Mouse (Mus musculus) midbrain, embryonic 11.5 days (tissue): Measurements from ENCODE around the gene E130114P18Rik. TPM values are rescaled to one million over a fixed set of nuclear protein-coding genes. Genes with fewer than 3 reads are reported as not detected.

Experiments used
- ATAC-seq: fragments of 200-750 bp; cut with Nextera tagmentation; 2 replicates; pipeline ENCODE4 v1.8.0; 2017; ENCODE audit warnings: moderate TSS enrichment, moderate library complexity; ENCODE audit not compliant: low FRiP score
- DNase-seq: peaks from one replicate; pipeline ENCODE4 v3.0.0; 2015; ENCODE audit warnings: low spot score; ENCODE audit errors: missing footprints
- H3K27ac ChIP-seq: fragments of 300-500 bp; sonication (generic); 2 replicates; pipeline ENCODE4 v1.5.1; 2014; ENCODE audit warnings: low read depth, low read length
- H3K27me3 ChIP-seq: fragments of 300-500 bp; sonication (generic); 2 replicates; pipeline ENCODE4 v1.6.1; 2014; ENCODE audit warnings: mild to moderate bottlenecking, low read length, moderate library complexity, mixed read lengths; ENCODE audit not compliant: control insufficient read depth, insufficient read depth
- H3K36me3 ChIP-seq: fragments of 300-500 bp; sonication (generic); 2 replicates; pipeline ENCODE4 v1.6.1; 2014; ENCODE audit warnings: mild to moderate bottlenecking, low read length, moderate library complexity, mixed read lengths; ENCODE audit not compliant: control insufficient read depth, insufficient read depth
- H3K4me1 ChIP-seq: fragments of 300-500 bp; sonication (generic); 2 replicates; pipeline ENCODE4 v1.6.1; 2014; ENCODE audit warnings: low read length; ENCODE audit not compliant: control insufficient read depth, insufficient read depth
- H3K4me2 ChIP-seq: fragments of 300-500 bp; sonication (generic); 2 replicates; pipeline ENCODE4 v1.6.1; 2014; ENCODE audit warnings: mild to moderate bottlenecking, moderate library complexity
- H3K4me3 ChIP-seq: fragments of 300-500 bp; sonication (generic); 2 replicates; pipeline ENCODE4 v1.5.1; 2014; ENCODE audit warnings: low read depth, low read length
- H3K9ac ChIP-seq: fragments of 300-500 bp; sonication (generic); 2 replicates; pipeline ENCODE4 v1.6.1; 2014; ENCODE audit warnings: low read length
- H3K9me3 ChIP-seq: fragments of 300-500 bp; sonication (generic); 2 replicates; pipeline ENCODE4 v1.6.1; 2016; ENCODE audit warnings: low read length; ENCODE audit not compliant: control insufficient read depth
- WGBS: fragments of 180-500 bp; shearing (Covaris S2); extraction: QIAGEN DNeasy Blood & Tissue Kit; methylation state at CpG from one replicate; pipeline ENCODE4 v1.1.7; 2014; 5-methylcytosine and 5-hydroxymethylcytosine counted together
- polyA plus RNA-seq: library from polyadenylated mRNA; unstranded; fragments of >200 nt; fragmentation: Nextera tagmentation; extraction: Ambion mirVana; gene quantifications from 2 replicates; pipeline ENCODE4 v1.2.1, GENCODE M21; 2014

The E130114P18Rik gene
- polyA plus RNA-seq, 1 experiment from 2014 or later = 7.7 TPM

- no peaks in the 10 kb centered on the region; the same call in 1 of the 2 replicates for H3K4me1 ChIP-seq
- no peak overlapping the region for H3K4me2 ChIP-seq
- ATAC-seq = no peak
Observed at GRCm38 (mm10) chr4:97609329-97609728, 168.5 kb downstream of the E130114P18Rik start.

GRCm38 (mm10) chr4:97608728-97609127, 169.2 kb downstream of the E130114P18Rik start:
- no peak overlapping the region for H3K4me2 ChIP-seq
- DNase-seq = no peak
- no peak for ATAC-seq
- H3K4me1 ChIP-seq = no peaks in the 10 kb centered on the region; the same call in 1 of the 2 replicates
- no peaks in the 10 kb centered on the region for H3K9me3 ChIP-seq
- H3K4me3 ChIP-seq = no peak overlapping the region
- WGBS = 56% methylated on average over 8 of the region's 8 CpGs
- H3K27me3 ChIP-seq = no peaks in the 10 kb centered on the region
- H3K9ac ChIP-seq = no peak overlapping the region
- H3K27ac ChIP-seq = no peak overlapping the region
- no peaks in the 10 kb centered on the region for H3K36me3 ChIP-seq

More at GRCm38 (mm10) chr4:97609329-97609728, 168.5 kb downstream of the E130114P18Rik start:
- H3K9ac ChIP-seq = no peak overlapping the region
- WGBS = 79% methylated on average over 4 of the region's 4 CpGs
- DNase-seq = no peak
- no peak overlapping the region for H3K4me3 ChIP-seq
- H3K27me3 ChIP-seq = no peaks in the 10 kb centered on the region
- no peaks in the 10 kb centered on the region for H3K9me3 ChIP-seq
- no peak overlapping the region for H3K27ac ChIP-seq
- H3K36me3 ChIP-seq = no peaks in the 10 kb centered on the region

GRCm38 (mm10) chr4:97608134-97608533, 169.7 kb downstream of the E130114P18Rik start:
- no peak overlapping the region for H3K27ac ChIP-seq
- no peaks in the 10 kb centered on the region; the same call in 1 of the 2 replicates for H3K4me1 ChIP-seq

GRCm38 (mm10) chr4:97607169-97607568, 170.7 kb downstream of the E130114P18Rik start:
- 87% methylated on average over 1 of the region's 1 CpGs for WGBS
- Histone ChIP-seq H3K27me3 (no peaks in the 10 kb centered on the region), H3K36me3 (no peaks in the 10 kb centered on the region), H3K9me3 (no peaks in the 10 kb centered on the region), H3K9ac (no peak overlapping the region), H3K4me3 (no peak overlapping the region), H3K27ac (no peak overlapping the region), H3K4me2 (no peak overlapping the region), H3K4me1 (no peaks in the 10 kb centered on the region; the same call in 1 of the 2 replicates)
- ATAC-seq (no peak), DNase-seq (no peak)

More at GRCm38 (mm10) chr4:97608134-97608533, 169.7 kb downstream of the E130114P18Rik start:
- no peaks in the 10 kb centered on the region for H3K27me3 ChIP-seq
- ATAC-seq = no peak
- H3K9me3 ChIP-seq = no peaks in the 10 kb centered on the region
- H3K4me2 ChIP-seq = no peak overlapping the region
- no peak overlapping the region for H3K4me3 ChIP-seq
- H3K9ac ChIP-seq = no peak overlapping the region
- WGBS = 45% methylated on average over 3 of the region's 3 CpGs
- DNase-seq = peak; percentile 83
- H3K36me3 ChIP-seq = no peaks in the 10 kb centered on the region

- 89% methylated on average over 8 of the region's 8 CpGs for WGBS
- H3K4me1 ChIP-seq = no peaks in the 10 kb centered on the region; the same call in 1 of the 2 replicates
- no peak overlapping the region for H3K27ac ChIP-seq
- no peaks in the 10 kb centered on the region for H3K27me3 ChIP-seq
- ATAC-seq (no peak), DNase-seq (no peak)
- no peak overlapping the region for H3K4me2 ChIP-seq
- H3K4me3 ChIP-seq = no peak overlapping the region
- H3K9me3 ChIP-seq = no peaks in the 10 kb centered on the region
- no peaks in the 10 kb centered on the region for H3K36me3 ChIP-seq
- H3K9ac ChIP-seq = no peak overlapping the region
Observed at GRCm38 (mm10) chr4:97606524-97606923, 171.4 kb downstream of the E130114P18Rik start.

- 77% methylated on average over 4 of the region's 4 CpGs for WGBS
- Histone ChIP-seq H3K4me2 (no peak overlapping the region), H3K9ac (no peak overlapping the region), H3K27me3 (no peaks in the 10 kb centered on the region), H3K4me1 (no peaks in the 10 kb centered on the region), H3K27ac (no peak overlapping the region), H3K4me3 (no peak overlapping the region), H3K36me3 (no peaks in the 10 kb centered on the region), H3K9me3 (no peaks in the 10 kb centered on the region)
- no peak for ATAC-seq
- no peak for DNase-seq
Observed at GRCm38 (mm10) chr4:97602579-97602978, 175.3 kb downstream of the E130114P18Rik start.

- Histone ChIP-seq H3K9me3 (no peaks in the 10 kb centered on the region), H3K4me1 (no peaks in the 10 kb centered on the region), H3K4me2 (no peak overlapping the region), H3K4me3 (no peak overlapping the region), H3K9ac (no peak overlapping the region), H3K27ac (no peak overlapping the region), H3K36me3 (no peaks in the 10 kb centered on the region), H3K27me3 (no peaks in the 10 kb centered on the region)
- DNase-seq = no peak
- 60% methylated on average over 8 of the region's 8 CpGs for WGBS
- ATAC-seq = peak; percentile 54
Observed at GRCm38 (mm10) chr4:97600875-97601835, 176.7 kb downstream of the E130114P18Rik start.

- Histone ChIP-seq H3K9ac (no peak overlapping the region), H3K4me1 (no peaks in the 10 kb centered on the region), H3K27me3 (no peaks in the 10 kb centered on the region), H3K36me3 (no peaks in the 10 kb centered on the region), H3K9me3 (no peaks in the 10 kb centered on the region), H3K4me3 (no peak overlapping the region), H3K27ac (no peak overlapping the region), H3K4me2 (no peak overlapping the region)
- WGBS = 100% methylated on average over 1 of the region's 1 CpGs
- no peak for DNase-seq
- ATAC-seq = no peak
Observed at GRCm38 (mm10) chr4:97597443-97597842, 180.4 kb downstream of the E130114P18Rik start.

- WGBS = 84% methylated on average over 9 of the region's 9 CpGs
- ATAC-seq (no peak), DNase-seq (peak; percentile 80)
- no peak overlapping the region for H3K9ac ChIP-seq
- H3K36me3 ChIP-seq = no peaks in the 10 kb centered on the region
- H3K4me2 ChIP-seq = no peak overlapping the region
- H3K9me3 ChIP-seq = no peaks in the 10 kb centered on the region
- H3K27ac ChIP-seq = no peak overlapping the region
- no peaks in the 10 kb centered on the region for H3K27me3 ChIP-seq
- no peaks in the 10 kb centered on the region for H3K4me1 ChIP-seq
- no peak overlapping the region for H3K4me3 ChIP-seq
Observed at GRCm38 (mm10) chr4:97596348-97596747, 181.5 kb downstream of the E130114P18Rik start.
